Mouse (Mus musculus) CH12.LX (cell line): ENCODE results near the gene Myh3.

ENCODE experiments used
- CHD2 ChIP-seq: IDR thresholded peaks from 2 replicates; pipeline ENCODE4 v1.6.1; 2011; ENCODE audit warnings: low read length, improper control_type of control experiment
- CTCF ChIP-seq, 2 experiments: IDR thresholded peaks in 1 of 2; conservative IDR thresholded peaks in 1 of 2; 2 replicates each; pipeline ENCODE4 v1.5.1; 2011 to 2012; ENCODE audit warnings: low read depth in 2 of 2, low read length in 2 of 2, improper control_type of control experiment in 1 of 2, inconsistent platforms in 1 of 2, mild to moderate bottlenecking in 1 of 2, moderate library complexity in 1 of 2
- EP300 ChIP-seq: IDR thresholded peaks from 2 replicates; pipeline ENCODE4 v1.6.1; 2011; ENCODE audit warnings: low read length, improper control_type of control experiment
- ETS1 ChIP-seq: conservative IDR thresholded peaks from 2 replicates; pipeline ENCODE4 v1.6.1; 2012; ENCODE audit warnings: low read depth, mild to moderate bottlenecking, inconsistent platforms, low read length, improper control_type of control experiment, moderate library complexity
- KAT2A ChIP-seq: IDR thresholded peaks from 2 replicates; pipeline ENCODE4 v1.6.1; 2012; ENCODE audit warnings: low read length, improper control_type of control experiment, inconsistent platforms; ENCODE audit not compliant: insufficient replicate concordance
- MAX ChIP-seq: IDR thresholded peaks from 2 replicates; pipeline ENCODE4 v1.6.1; 2011; ENCODE audit warnings: low read length, improper control_type of control experiment
- NELFE ChIP-seq: IDR thresholded peaks from 2 replicates; pipeline ENCODE4 v1.6.1; 2011; ENCODE audit warnings: low read depth, low read length, improper control_type of control experiment
- NRF1 ChIP-seq: IDR thresholded peaks from 2 replicates; pipeline ENCODE4 v1.6.1; 2014; ENCODE audit warnings: low read depth, mild to moderate bottlenecking, inconsistent platforms, low read length, improper control_type of control experiment, moderate library complexity
- POLR2A ChIP-seq: IDR thresholded peaks from 2 replicates; pipeline ENCODE4 v1.6.1; 2011; ENCODE audit warnings: low read depth, mild to moderate bottlenecking, improper control_type of control experiment, low read length
- SMC3 ChIP-seq: IDR thresholded peaks from 2 replicates; pipeline ENCODE4 v1.6.1; 2011; ENCODE audit warnings: low read depth, low read length, improper control_type of control experiment
- UBTF ChIP-seq: IDR thresholded peaks from 2 replicates; pipeline ENCODE4 v1.6.1; 2012; ENCODE audit warnings: low read depth, mild to moderate bottlenecking, inconsistent platforms, low read length, improper control_type of control experiment, moderate library complexity
- ZC3H11A ChIP-seq: IDR thresholded peaks from 2 replicates; pipeline ENCODE4 v1.6.1; 2012; ENCODE audit warnings: low read depth, mild to moderate bottlenecking, inconsistent platforms, low read length, improper control_type of control experiment
- ZKSCAN1 ChIP-seq: IDR thresholded peaks from 2 replicates; pipeline ENCODE4 v1.6.1; 2012; ENCODE audit warnings: low read depth, inconsistent platforms, low read length, improper control_type of control experiment, borderline replicate concordance

GRCm38 (mm10) chr11:67052321-67052952, 25.7 kb upstream of the Myh3 start, which contains the start of the genes Adprm and Sco1:
- TF ChIP-seq ETS1, result peak; percentile 26; the same call in 1 of the 2 replicates
- TF ChIP-seq SMC3, result no peak
- 0 out of 4 replicates have a peak, but pooled peaks of 1 of the 2 experiments have one; percentile 24 for TF ChIP-seq CTCF (conservative IDR thresholded peaks at IDR 0.05 in 1 of 2, IDR thresholded peaks at IDR 0.05 in 1 of 2; ENCODE audit: low read depth in 2 of 2, low read length in 2 of 2)
- peak; percentile 96 for TF ChIP-seq POLR2A
- no peak for TF ChIP-seq EP300
- TF ChIP-seq ZC3H11A, result no peak
- no peak for TF ChIP-seq ZKSCAN1
- peak; percentile 88 for TF ChIP-seq MAX
- peak; percentile 96 for TF ChIP-seq NELFE
- TF ChIP-seq UBTF, result peak; percentile 85
- TF ChIP-seq KAT2A, result peak; percentile 84; the same call in 1 of the 2 replicates
- 0 out of 2 replicates have a peak, but pooled peaks have one; percentile 19 for TF ChIP-seq NRF1
- no peak for TF ChIP-seq CHD2
